Mouse (Mus musculus) cortical plate, adult 2 months (tissue): ENCODE measurements at regions not wholly inside any gene's neighbourhood (a gene's known extent, or its start where the extent isn't known, plus 50 kb on each side); places are given as distances from the start of the nearest gene placed in this dataset.

Experiments used
- CTCF ChIP-seq: fragments of 200-500 bp; IDR thresholded peaks from 2 replicates; pipeline ENCODE4 v1.5.1; 2011; ENCODE audit warnings: mild to moderate bottlenecking, control low read depth, low read length; ENCODE audit not compliant: insufficient read depth; ENCODE audit errors: extremely low read depth
- POLR2A ChIP-seq: fragments of 200-500 bp; IDR thresholded peaks from 2 replicates; pipeline ENCODE4 v1.6.1; 2011; ENCODE audit warnings: mild to moderate bottlenecking, low read length, control low read depth; ENCODE audit not compliant: insufficient read depth; ENCODE audit errors: extremely low read depth

DNA sequence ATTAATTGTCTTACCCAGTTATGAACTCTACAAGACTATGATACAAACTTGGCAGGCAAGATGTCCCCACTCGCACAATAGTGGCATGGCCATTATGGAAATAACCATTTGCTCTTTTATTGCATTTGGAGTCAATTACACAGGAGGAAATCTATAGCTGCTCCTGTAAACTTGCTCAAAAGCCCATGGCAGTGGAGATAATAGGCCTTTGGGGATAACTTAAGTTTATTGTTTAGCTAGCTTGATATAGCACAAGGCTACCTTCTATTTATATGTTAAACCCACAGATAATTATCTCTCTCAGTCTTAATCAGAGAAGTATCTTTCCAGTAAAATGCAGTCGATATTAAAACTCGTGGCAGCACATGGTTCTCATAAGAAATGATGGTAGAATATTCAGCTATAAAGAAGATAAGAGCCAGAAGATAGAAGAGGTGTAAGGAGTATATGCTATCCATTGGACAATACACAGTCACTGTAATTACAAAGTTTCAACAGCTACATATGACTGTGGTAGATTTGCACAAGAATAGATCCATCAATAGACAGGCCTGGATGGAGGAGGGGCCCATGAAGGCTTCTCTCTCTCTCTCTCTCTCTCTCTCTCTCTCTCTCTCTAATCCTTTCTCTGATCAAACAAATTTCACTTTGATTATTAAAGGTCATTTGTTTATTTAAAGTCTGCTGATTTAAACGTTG, 202.4 kb downstream of the Eepd1 start:
- TF ChIP-seq POLR2A, result no peak
- no peak for TF ChIP-seq CTCF
